Mouse (Mus musculus): ENCODE data around the gene Faiml. TPM values are rescaled to one million over a fixed set of nuclear protein-coding genes. Genes with fewer than 3 reads are reported as not detected.

The Faiml gene
- total and polyA plus RNA-seq, 2 experiments from 2014 or later, result not detected

DNA sequence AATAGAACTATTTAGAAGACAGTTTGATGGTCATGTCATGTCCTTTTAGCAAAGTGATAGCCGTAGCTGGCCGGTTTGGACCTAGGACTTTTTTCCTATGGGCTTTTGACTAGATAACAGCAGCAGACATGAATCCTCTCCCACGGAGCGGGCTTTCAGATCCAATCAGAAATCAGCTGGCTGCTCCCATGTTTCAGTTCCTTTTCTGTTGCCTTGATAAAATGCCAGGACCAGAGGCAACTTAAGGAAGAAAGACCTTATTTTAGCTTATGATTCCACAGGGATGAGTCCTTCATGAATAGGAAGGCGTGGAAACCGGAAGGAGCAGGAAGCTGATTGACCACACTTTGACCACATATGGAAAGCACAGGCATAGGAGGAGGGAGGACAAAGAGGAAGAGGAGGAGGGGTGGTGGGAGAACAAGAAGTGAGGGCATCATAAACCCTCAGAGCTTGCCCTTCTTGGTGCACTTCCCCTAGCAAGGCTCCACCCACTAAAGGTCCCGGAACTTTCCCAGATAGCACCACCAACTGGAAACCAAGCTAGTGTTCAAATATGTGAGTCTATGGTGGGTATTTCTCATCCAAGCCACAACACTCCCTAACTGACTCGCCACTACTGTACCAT is 53.9 kb downstream of the Faiml start:
- no peaks in the 10 kb centered on the region for H3K4me1 ChIP-seq (ENCODE audit: insufficient read depth, low read length)
- H3K4me3 ChIP-seq (ENCODE audit: low read length), result no peak overlapping the region
- no peaks in the 10 kb centered on the region for H3K9me3 ChIP-seq (ENCODE audit: low read length)
- ATAC-seq (no peak), DNase-seq (ENCODE audit: low spot score) (no peak)
- 85% methylated on average over 8 of the region's 8 CpGs for WGBS
- TF ChIP-seq CTCF (IDR thresholded peaks at IDR 0.05; ENCODE audit: low read depth), result no peak
- H3K9ac ChIP-seq (replicated peaks; ENCODE audit: low read length), result no peak overlapping the region
- H3K27ac ChIP-seq, result no peak overlapping the region
- no peaks in the 10 kb centered on the region for H3K27me3 ChIP-seq (ENCODE audit: insufficient read depth, low read length)
- no peaks in the 10 kb centered on the region for H3K36me3 ChIP-seq (ENCODE audit: insufficient read depth, low read length)
- no peak overlapping the region for H3K4me2 ChIP-seq (ENCODE audit: low read depth, low read length)

GRCm38 (mm10) chr9:99182121-99182520 is 54.9 kb downstream of the Faiml start:
- Histone ChIP-seq H3K9me3 (ENCODE audit: low read length) (no peaks in the 10 kb centered on the region), H3K4me2 (ENCODE audit: low read depth, low read length) (no peak overlapping the region), H3K4me3 (ENCODE audit: low read length) (no peak overlapping the region), H3K27ac (no peak overlapping the region), H3K4me1 (ENCODE audit: insufficient read depth, low read length) (no peaks in the 10 kb centered on the region), H3K36me3 (ENCODE audit: insufficient read depth, low read length) (no peaks in the 10 kb centered on the region), H3K9ac (replicated peaks; ENCODE audit: low read length) (no peak overlapping the region), H3K27me3 (ENCODE audit: insufficient read depth, low read length) (no peaks in the 10 kb centered on the region)
- DNase-seq (ENCODE audit: low spot score) (no peak), ATAC-seq (no peak)
- no peak for TF ChIP-seq CTCF (IDR thresholded peaks at IDR 0.05; ENCODE audit: low read depth)
- WGBS, result 89% methylated on average over 7 of the region's 7 CpGs

- no peak for ATAC-seq
- Histone ChIP-seq H3K4me2 (ENCODE audit: low read depth, low read length) (no peak overlapping the region), H3K27ac (no peak overlapping the region), H3K36me3 (ENCODE audit: insufficient read depth, low read length) (no peaks in the 10 kb centered on the region), H3K27me3 (ENCODE audit: insufficient read depth, low read length) (no peaks in the 10 kb centered on the region), H3K9me3 (ENCODE audit: low read length) (no peaks in the 10 kb centered on the region), H3K4me1 (ENCODE audit: insufficient read depth, low read length) (no peaks in the 10 kb centered on the region), H3K4me3 (ENCODE audit: low read length) (no peak overlapping the region), H3K9ac (replicated peaks; ENCODE audit: low read length) (no peak overlapping the region)
- TF ChIP-seq CTCF (IDR thresholded peaks at IDR 0.05; ENCODE audit: low read depth), result no peak
- 35% methylated on average over 8 of the region's 8 CpGs for WGBS
- DNase-seq (ENCODE audit: low spot score), result peak; percentile 26
These were observed 56.8 kb downstream of the Faiml start for GRCm38 (mm10) chr9:99180272-99180671.

Other genes with a start within 250 kb of the Faiml start
- not detected in 2 replicates for gene Gm1123, start 201.5 kb downstream of the Faiml start, total RNA-seq (2014; rRNA removed)
- gene Gm1123, start 201.5 kb downstream of the Faiml start, polyA plus RNA-seq (2015; fragmentation: Nextera tagmentation; extraction: Ambion mirVana), result 0.09 and 0.15 TPM in 2 replicates
- gene Pik3cb, start 96.6 kb downstream of the Faiml start, total RNA-seq (2014; rRNA removed), result 4.9 and 5.7 TPM in 2 replicates
- 3.0 and 3.5 TPM in 2 replicates for gene Pik3cb, start 96.6 kb downstream of the Faiml start, polyA plus RNA-seq (2015; fragmentation: Nextera tagmentation; extraction: Ambion mirVana)
- gene Cep70, start 6.1 kb upstream of the Faiml start, total RNA-seq (2014; rRNA removed), result 22.7 and 27.9 TPM in 2 replicates
- 44.4 and 50.4 TPM in 2 replicates for gene Cep70, start 6.1 kb upstream of the Faiml start, polyA plus RNA-seq (2015; fragmentation: Nextera tagmentation; extraction: Ambion mirVana)
- 0.72 and 1.3 TPM in 2 replicates for gene Esyt3, start 121.3 kb upstream of the Faiml start, total RNA-seq (2014; rRNA removed)
- gene Esyt3, start 121.3 kb upstream of the Faiml start, polyA plus RNA-seq (2015; fragmentation: Nextera tagmentation; extraction: Ambion mirVana), result 0.68 and 1.00 TPM in 2 replicates
- gene Mras, start 200.1 kb upstream of the Faiml start, total RNA-seq (2014; rRNA removed), result 75.5 and 95.2 TPM in 2 replicates
- 66.9 and 74.0 TPM in 2 replicates for gene Mras, start 200.1 kb upstream of the Faiml start, polyA plus RNA-seq (2015; fragmentation: Nextera tagmentation; extraction: Ambion mirVana)
- gene Nme9, start 214.2 kb upstream of the Faiml start, total RNA-seq (2014; rRNA removed), result 1.0 TPM in 1 of 2 replicates, not detected in the other
- gene Nme9, start 214.2 kb upstream of the Faiml start, polyA plus RNA-seq (2015; fragmentation: Nextera tagmentation; extraction: Ambion mirVana), result 0.64 and 0.82 TPM in 2 replicates